Mouse (Mus musculus): ENCODE measurements at regions not wholly inside any gene's neighbourhood (a gene's known extent, or its start where the extent isn't known, plus 50 kb on each side); places are given as distances from the start of the nearest gene placed in this dataset.
A peak's percentile ranks its signal among the peaks of the same experiment; 100 is the strongest.
"Not testable (repeated sequence)": the region's sequence is repeated elsewhere in the genome, so short reads cannot be mapped to it uniquely, and the experiment has no call there.

DNA sequence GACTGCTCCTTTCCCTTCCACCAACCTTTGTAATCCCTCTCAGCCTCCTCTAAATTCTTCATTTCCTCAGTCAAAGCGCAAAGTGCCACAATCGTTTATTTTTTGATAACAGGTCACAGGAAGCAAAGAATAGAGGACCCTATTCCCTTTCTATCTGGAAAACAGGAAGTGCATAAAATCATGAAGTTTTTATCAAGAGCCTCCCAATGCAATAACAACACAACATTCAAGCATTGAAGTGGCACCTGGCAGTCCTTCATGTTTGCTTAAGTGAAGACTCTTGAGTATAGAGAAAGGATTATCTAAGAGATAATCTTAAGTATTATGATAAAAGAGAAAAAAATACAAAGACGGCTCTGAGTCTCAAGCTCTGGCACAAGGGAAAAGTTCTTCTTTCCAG lies 111.9 kb downstream of the Ibtk start:
- intact Hi-C loops (cut with DNase I): no loop called here
- no peak for DNase-seq (ENCODE audit: low spot score in 2 of 2)

- intact Hi-C loops (cut with DNase I): no loop called here
- DNase-seq (ENCODE audit: low spot score in 2 of 2): no peak
Observed at GRCm38 (mm10) chr9:85636131-85636447, 113.0 kb downstream of the Ibtk start.

DNA sequence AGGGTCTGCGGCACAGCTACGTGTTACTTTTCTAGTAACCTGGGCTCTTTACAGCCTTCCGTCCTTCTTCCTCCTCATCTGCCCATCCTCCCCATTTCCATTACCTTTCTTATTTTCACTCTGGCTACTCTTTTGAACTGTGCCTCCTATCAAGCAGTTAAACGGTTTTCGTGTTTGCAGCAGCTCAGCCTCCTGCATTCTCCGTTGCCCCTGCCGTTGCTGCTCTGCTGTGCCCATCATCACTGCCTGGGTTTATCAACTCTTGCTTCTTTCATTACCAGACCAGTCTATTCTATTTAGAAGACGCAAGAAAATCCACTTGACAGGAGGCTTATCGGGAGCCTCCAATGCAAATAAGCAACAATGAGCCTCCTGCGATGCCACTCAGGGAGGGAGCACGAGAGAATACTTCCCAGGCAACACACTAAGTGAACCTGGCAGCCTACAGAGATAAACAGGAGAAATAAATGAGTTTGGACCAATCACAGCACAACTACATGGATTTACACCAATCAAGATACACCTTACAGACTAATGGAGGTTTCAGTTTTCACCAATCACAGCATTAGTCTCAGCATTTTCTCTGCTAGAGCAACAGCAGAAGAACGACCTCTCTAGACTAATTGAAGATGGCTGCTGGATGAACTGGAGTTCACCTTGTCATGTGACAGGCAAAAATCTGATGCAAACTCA lies 113.5 kb downstream of the Ibtk start:
- intact Hi-C loops (cut with DNase I): no loop called here
- no peak for DNase-seq (ENCODE audit: low spot score in 2 of 2)

DNA sequence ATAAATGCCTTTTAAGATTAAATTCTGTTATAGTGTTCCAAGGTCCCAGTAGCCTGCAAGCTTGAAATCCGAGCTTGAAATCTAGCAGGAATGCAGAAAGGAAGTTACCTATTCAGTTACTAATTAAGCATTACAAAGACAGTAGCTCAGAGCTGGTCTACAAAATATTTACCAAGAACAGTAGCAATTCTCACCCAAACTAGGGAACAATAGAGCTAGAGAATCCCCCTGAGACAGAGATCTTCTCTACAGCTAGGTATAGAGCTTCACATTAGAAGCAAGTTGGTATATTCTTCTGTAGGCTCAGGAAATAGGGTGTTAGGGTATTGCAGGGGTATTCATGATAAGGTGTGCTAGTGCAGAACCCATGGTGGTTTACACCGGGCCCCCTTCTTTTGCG lies 114.3 kb downstream of the Ibtk start:
- DNase-seq (ENCODE audit: low spot score in 2 of 2); intact Hi-C loops (cut with DNase I): not testable (repeated sequence)

GRCm38 (mm10) chr9:85617972-85618371 lies 131.2 kb downstream of the Ibtk start:
- intact Hi-C loops (cut with DNase I): no loop called here
- DNase-seq (ENCODE audit: low spot score in 2 of 2): no peak

GRCm38 (mm10) chr9:85617177-85617777 lies 131.9 kb downstream of the Ibtk start:
- no peak for DNase-seq (ENCODE audit: low spot score in 2 of 2)
- intact Hi-C loops (cut with DNase I): no loop called here

DNA sequence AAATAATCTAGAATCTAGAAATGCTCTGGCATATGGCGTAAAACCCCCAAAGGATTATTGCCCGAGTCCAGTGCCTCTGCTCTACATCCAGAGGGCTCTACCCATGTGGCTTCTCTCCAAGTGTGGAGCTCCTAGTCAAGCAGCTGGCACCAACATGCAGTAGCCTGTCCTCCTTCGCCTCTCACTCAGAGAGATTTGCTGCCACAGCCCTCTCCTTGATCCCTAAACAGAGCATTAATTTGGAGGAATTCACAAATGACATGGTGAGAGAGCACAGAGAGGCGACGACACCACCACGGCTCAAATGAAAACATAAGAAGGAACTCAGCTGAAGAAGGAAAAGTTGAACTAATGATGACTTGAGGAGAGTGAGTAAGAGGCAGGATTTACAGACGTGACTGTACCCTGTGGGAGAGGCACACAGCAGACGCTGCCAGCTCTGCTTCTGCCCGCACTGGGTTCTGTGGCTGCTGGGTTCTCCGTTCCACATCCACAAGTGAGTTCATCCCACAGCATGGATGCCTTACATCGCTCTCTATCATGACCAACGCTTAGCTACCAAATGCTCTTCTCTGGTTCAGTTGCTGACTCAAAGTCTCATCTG lies 132.8 kb downstream of the Ibtk start:
- intact Hi-C loops (cut with DNase I): no loop called here
- DNase-seq (ENCODE audit: low spot score in 2 of 2): no peak

GRCm38 (mm10) chr9:85609152-85609551 lies 140.0 kb downstream of the Ibtk start:
- DNase-seq (ENCODE audit: low spot score in 2 of 2): peak; percentile 13 to 47

GRCm38 (mm10) chr9:85596959-85597358 lies 152.2 kb downstream of the Ibtk start:
- peak in 1 of 2 experiments; percentile 23 for DNase-seq (ENCODE audit: low spot score in 2 of 2)
- intact Hi-C loops (cut with DNase I): loop anchor here (10.0 kb wide), 1 partner anchor 1642 kb away; no protein-coding TSS in a partner anchor

More at GRCm38 (mm10) chr9:85609152-85609551, 140.0 kb downstream of the Ibtk start:
- intact Hi-C loops (cut with DNase I): no loop called here

DNA sequence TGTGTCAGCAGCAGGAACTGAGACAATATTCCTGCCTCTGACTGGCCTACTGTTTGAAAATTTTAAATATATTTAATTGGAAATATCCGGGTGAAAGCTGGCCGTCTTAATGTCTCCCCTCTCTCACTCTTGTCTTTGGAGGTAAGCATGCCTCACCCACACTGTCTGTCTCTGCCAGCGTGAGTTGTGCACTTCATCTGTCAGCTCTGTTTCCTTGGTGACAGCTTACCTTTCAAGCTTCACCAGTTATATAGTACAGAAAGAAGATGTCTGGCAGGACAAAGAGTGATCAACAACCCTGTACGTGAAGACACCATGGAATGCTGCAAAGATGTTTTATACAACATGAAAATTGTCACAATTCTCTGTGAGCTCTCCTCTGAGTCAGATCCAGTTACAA lies 155.3 kb downstream of the Ibtk start:
- intact Hi-C loops (cut with DNase I): loop anchor here (10.0 kb wide), 1 partner anchor 1639 kb away; no protein-coding TSS in a partner anchor
- DNase-seq (ENCODE audit: low spot score in 2 of 2): no peak

- no peak for DNase-seq (ENCODE audit: low spot score in 2 of 2)
- intact Hi-C loops (cut with DNase I): loop anchor here (10.0 kb wide), 1 partner anchor 1638 kb away; no protein-coding TSS in a partner anchor
Observed at GRCm38 (mm10) chr9:85592639-85593038, 156.5 kb downstream of the Ibtk start.

DNA sequence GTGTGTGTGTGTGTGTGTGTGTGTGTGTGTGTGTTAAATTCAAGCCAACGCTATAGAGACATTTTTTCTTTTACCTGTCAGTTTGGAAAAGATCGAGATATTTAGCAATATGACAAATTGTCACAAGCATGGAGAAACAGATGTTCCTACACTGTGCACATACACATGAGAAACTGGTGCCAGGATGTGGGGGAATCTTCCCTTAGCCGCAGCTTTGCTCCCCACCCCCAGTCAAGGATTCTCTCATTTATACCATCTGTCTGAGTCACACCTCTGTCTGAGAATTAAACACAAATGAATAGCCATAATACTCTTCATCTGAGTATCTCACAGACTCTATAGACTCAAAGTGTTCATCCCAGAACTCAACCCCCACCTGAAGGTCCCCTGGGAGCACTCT lies 159.9 kb downstream of the Ibtk start:
- DNase-seq (ENCODE audit: low spot score in 2 of 2): peak in 1 of 2 experiments; percentile 10
- intact Hi-C loops (cut with DNase I): no loop called here

DNA sequence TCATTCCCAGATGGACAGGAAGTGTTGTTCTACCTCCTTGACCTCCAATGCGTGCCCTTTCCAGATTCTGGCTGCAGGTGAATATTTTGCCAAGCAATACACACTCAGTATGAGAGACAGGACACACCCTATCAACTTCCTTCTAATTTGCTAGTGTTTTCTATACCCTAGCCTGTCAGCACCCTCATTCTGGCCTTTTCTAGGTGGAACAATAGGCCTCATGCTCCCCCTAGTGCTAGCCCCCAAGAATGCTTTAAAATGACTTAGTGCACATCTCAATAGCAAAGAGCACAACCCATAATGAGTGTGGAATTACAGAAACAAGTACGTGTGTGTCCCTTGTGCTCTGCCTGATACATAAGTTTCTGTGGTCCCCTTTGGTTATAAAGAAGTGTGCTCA lies 161.1 kb downstream of the Ibtk start:
- peak; percentile 17 to 30 for DNase-seq (ENCODE audit: low spot score in 2 of 2)

GRCm38 (mm10) chr9:85581028-85581595 lies 168.0 kb downstream of the Ibtk start:
- peak in 1 of 2 experiments; percentile 15 for DNase-seq (ENCODE audit: low spot score in 2 of 2)
- intact Hi-C loops (cut with DNase I): no loop called here

More for the DNA sequence above, 161.1 kb downstream of the Ibtk start:
- intact Hi-C loops (cut with DNase I): no loop called here

DNA sequence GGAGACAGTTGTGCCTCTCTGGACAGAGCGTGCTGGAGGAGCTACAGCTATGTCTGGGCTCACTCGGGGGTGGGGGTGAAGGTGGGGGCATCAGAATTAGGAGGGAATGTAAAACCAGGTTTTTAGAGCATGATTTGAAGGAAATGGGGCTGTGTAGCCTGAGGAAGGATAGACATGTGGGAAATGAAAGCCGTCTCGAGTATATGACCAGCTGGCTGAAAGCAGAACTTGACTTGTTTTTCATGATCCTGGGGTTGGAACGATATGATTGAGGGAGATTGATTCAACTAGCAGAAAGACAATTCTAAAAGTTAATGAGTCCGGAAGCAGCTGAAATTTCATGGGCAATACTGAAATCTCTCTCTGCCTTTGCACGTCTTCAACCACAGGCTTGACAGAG lies 171.3 kb downstream of the Ibtk start:
- DNase-seq (ENCODE audit: low spot score in 2 of 2): no peak
- intact Hi-C loops (cut with DNase I): no loop called here

GRCm38 (mm10) chr9:85577338-85577737 lies 171.8 kb downstream of the Ibtk start:
- DNase-seq (ENCODE audit: low spot score in 2 of 2): no peak
- intact Hi-C loops (cut with DNase I): no loop called here

- DNase-seq (ENCODE audit: low spot score in 2 of 2): peak in 1 of 2 experiments; percentile 3
- intact Hi-C loops (cut with DNase I): no loop called here
Observed at GRCm38 (mm10) chr9:85568877-85569276, 180.3 kb downstream of the Ibtk start.

- no peak for DNase-seq (ENCODE audit: low spot score in 2 of 2)
- intact Hi-C loops (cut with DNase I): no loop called here
Observed at GRCm38 (mm10) chr9:85551871-85552270, 197.3 kb downstream of the Ibtk start.

DNA sequence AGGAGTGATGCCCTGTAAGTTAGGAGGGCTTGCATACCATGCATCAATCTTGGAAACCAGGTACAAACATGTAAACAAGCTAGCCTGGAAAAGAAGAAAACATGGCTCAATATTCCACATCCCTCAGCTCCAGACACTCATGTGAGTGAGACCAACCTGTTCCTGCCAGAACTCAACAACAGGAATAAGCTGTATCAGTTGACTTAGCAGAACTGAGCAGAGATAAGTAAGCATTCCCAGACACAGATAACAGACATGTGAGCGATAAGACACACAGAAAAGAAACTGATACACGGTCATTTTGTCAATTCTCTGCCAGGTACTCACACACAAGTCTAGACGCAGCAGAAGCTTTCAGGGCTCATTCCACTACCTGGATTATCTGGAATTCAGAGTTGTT lies 198.7 kb downstream of the Ibtk start:
- DNase-seq (ENCODE audit: low spot score in 2 of 2): no peak
- intact Hi-C loops (cut with DNase I): no loop called here

DNA sequence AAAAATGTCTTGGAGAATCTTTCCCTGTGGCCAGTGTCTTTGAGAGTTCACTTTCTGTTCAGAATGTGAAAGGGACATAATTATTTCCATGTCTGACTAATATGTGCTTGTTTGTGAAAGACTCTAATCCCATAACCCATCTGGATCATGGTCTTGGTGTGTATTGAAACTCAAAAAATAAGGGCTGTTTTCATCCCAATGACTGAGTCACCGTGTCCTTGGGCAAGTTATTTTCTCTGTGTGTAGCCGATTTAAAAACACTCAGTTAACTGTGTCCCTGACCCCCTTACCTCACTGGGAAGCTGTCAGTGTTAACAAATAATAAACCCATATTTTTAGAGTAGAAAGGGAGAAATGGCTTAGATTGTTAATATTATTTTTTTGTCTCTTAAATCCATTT lies 202.9 kb downstream of the Ibtk start:
- intact Hi-C loops (cut with DNase I): no loop called here
- DNase-seq (ENCODE audit: low spot score in 2 of 2): no peak
